Mouse (Mus musculus) spleen, postnatal 4 days (tissue): ENCODE measurements at regions not wholly inside any gene's neighbourhood (a gene's known extent, or its start where the extent isn't known, plus 50 kb on each side); places are given as distances from the start of the nearest gene placed in this dataset.

ENCODE experiments used
- DNase-seq, 2 experiments: peaks; one replicate each; pipeline ENCODE4 v3.0.0; 2022; ENCODE audit warnings: low spot score in 2 of 2

- DNase-seq, result no peak
These were observed 267.6 kb upstream of the Klf3 start for GRCm38 (mm10) chr5:64535546-64535945.

GRCm38 (mm10) chr5:64536393-64537112, 266.6 kb upstream of the Klf3 start:
- no peak for DNase-seq

GRCm38 (mm10) chr5:64537113-64537780, 265.9 kb upstream of the Klf3 start:
- DNase-seq, result no peak

- DNase-seq, result peak in 1 of 2 experiments; percentile 40
These were observed 261.4 kb upstream of the Klf3 start for GRCm38 (mm10) chr5:64541765-64542164.

- peak in 1 of 2 experiments; percentile 54 for DNase-seq
These were observed 247.3 kb upstream of the Klf3 start for GRCm38 (mm10) chr5:64555931-64556330.

GRCm38 (mm10) chr5:64566451-64567390, 236.5 kb upstream of the Klf3 start:
- peak; percentile 11 to 52 for DNase-seq

GRCm38 (mm10) chr5:64567813-64568212, 235.4 kb upstream of the Klf3 start:
- peak; percentile 46 to 66 for DNase-seq

GRCm38 (mm10) chr5:64568294-64568693, 234.9 kb upstream of the Klf3 start:
- peak in 1 of 2 experiments; percentile 51 for DNase-seq

- DNase-seq, result no peak
These were observed 228.8 kb upstream of the Klf3 start for GRCm38 (mm10) chr5:64574386-64574785.

GRCm38 (mm10) chr5:64575896-64576295, 227.3 kb upstream of the Klf3 start:
- DNase-seq, result no peak

GRCm38 (mm10) chr5:64576426-64577262, 226.5 kb upstream of the Klf3 start:
- no peak for DNase-seq

- no peak for DNase-seq
These were observed 225.8 kb upstream of the Klf3 start for GRCm38 (mm10) chr5:64577424-64577823.

- no peak for DNase-seq
These were observed 224.7 kb upstream of the Klf3 start for GRCm38 (mm10) chr5:64578536-64578935.

- no peak for DNase-seq
These were observed 224.1 kb upstream of the Klf3 start for GRCm38 (mm10) chr5:64579086-64579485.

GRCm38 (mm10) chr5:64579494-64580339, 223.5 kb upstream of the Klf3 start:
- DNase-seq, result peak; percentile 59 to 73

- no peak for DNase-seq
These were observed 222.9 kb upstream of the Klf3 start for GRCm38 (mm10) chr5:64580340-64580723.

- peak in 1 of 2 experiments; percentile 49 for DNase-seq
These were observed 222.3 kb upstream of the Klf3 start for GRCm38 (mm10) chr5:64580786-64581445.

GRCm38 (mm10) chr5:64581461-64581860, 221.7 kb upstream of the Klf3 start:
- DNase-seq, result no peak

- DNase-seq, result no peak
These were observed 221.2 kb upstream of the Klf3 start for GRCm38 (mm10) chr5:64582031-64582430.

- DNase-seq, result no peak
These were observed 218.9 kb upstream of the Klf3 start for GRCm38 (mm10) chr5:64584308-64584707.
